Mouse (Mus musculus): Measurements from ENCODE around the gene Cox8a.

Cox8a gene

DNA sequence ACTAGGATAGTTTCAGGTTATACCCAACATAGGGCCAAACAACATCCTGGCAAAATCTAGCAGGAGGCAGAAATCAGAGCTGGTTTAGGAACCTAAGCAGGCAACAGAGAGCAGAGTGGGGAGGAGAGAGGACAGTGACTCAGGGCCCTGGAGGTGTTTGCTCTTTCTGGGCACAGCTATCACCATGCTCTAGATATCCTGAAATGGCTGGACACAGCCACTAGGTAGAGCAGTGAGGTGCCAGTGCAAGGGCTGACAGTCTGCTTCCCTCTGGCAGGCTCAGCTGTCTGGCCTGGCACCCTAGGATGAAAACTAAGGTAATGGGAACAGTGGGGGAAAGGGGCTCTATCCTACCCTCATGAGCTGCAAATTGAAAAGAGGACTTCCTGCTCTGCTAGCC is 6.1 kb upstream of the Cox8a start:
- DNase-seq (ENCODE audit: low spot score in 2 of 2) = no peak

DNA sequence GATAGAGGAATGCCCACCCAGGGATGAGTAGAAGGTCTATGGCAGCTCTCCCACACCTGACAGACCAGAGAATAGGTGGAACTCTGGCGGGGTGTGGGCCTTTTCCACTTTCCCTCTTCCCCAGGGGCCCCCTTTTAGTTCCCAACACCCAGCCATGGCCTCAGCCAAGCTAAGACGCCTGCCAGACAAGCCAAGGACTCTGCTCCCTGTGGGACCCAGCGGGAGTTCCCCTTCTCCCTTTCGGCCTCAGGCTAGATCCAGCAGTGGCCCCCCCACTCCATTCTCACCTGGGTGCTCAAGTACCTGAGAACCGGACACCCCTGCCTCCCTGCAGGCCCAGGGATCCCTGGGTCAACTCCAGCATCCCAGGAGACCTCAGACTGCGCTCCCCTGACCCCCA is 4.8 kb upstream of the Cox8a start:
- no peak for DNase-seq (ENCODE audit: low spot score in 2 of 2)

DNA sequence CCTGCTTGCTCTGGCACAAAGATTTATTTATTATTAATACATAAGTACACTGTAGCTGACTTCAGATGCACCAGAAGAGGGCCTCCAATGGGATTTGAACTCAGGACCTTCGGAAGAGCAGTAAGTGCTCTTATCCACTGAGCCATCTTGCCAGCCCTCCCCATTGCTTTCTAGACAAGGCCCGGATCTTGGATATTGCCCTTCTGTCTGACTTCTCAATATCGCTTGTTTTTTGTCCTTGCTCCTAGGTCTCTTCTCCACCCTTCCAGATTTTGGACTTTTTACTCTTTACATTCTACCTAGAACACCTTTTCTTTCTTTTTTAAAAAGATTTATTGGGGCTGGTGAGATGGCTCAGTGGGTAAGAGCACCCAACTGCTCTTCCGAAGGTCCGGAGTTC is 1.3 kb upstream of the Cox8a start:
- DNase-seq (ENCODE audit: low spot score in 2 of 2) = no peak

DNA sequence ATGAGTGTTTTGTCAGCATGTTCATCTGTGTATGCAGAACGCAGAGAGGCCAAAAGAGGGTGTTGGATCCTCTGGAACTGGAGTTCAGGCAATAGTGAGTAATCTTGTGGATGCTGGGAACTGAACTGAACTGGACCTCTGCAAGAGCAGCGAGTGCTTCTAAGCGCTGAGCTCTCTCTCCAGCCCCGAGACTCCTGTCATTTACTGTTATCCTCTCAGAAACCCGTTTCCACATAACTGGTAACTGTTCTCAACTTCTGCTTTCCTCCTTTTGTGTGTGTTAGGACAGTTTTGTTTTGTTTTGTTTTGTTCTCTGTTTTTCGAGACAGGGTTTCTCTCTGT is 481 bp upstream of the Cox8a start:
- no peak for DNase-seq (ENCODE audit: low spot score in 2 of 2)

- no peak for DNase-seq (ENCODE audit: low spot score in 2 of 2)
Measured at GRCm38 (mm10) chr19:7214484-7214883, 2.9 kb downstream of the Cox8a start.

- DNase-seq (ENCODE audit: low spot score in 2 of 2) = no peak
Measured at GRCm38 (mm10) chr19:7213010-7213409, 4.4 kb downstream of the Cox8a start.

GRCm38 (mm10) chr19:7212216-7212615 is 5.2 kb downstream of the Cox8a start:
- no peak for DNase-seq (ENCODE audit: low spot score in 2 of 2)

DNA sequence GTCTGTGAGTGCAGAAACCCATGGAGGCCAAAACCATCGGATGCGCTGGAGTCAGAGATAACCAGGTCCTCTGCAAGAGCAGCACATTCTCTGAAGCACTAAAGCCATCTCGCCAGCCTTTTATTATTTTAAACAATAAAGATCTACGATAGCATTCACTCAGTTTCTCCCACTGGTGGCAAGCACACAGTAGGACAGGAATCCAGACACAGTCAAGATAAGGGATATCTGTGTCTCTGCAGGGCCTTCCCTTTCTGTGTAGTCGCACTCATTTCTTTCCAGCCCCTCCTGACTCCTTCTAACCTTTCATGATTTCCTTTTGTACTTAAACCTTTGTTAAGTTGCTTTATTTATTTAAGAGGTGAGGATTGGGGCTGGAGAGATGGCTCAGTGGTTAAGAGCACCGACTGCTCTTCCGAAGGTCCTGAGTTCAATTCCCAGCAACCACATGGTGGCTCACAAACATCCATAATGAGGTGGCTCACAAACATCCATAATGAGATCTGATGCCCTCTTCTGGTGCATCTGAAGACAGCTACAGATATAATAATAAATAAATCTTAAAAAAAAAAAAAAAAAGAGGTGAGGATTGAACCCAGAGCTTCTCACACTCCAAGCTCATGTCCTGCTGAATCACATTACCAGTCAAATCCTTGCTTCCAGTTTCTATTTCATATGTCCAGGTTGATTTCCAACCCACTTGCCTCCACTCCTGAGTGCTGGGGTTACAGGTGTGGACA is 7.3 kb downstream of the Cox8a start:
- DNase-seq (ENCODE audit: low spot score in 2 of 2) = no peak

DNA sequence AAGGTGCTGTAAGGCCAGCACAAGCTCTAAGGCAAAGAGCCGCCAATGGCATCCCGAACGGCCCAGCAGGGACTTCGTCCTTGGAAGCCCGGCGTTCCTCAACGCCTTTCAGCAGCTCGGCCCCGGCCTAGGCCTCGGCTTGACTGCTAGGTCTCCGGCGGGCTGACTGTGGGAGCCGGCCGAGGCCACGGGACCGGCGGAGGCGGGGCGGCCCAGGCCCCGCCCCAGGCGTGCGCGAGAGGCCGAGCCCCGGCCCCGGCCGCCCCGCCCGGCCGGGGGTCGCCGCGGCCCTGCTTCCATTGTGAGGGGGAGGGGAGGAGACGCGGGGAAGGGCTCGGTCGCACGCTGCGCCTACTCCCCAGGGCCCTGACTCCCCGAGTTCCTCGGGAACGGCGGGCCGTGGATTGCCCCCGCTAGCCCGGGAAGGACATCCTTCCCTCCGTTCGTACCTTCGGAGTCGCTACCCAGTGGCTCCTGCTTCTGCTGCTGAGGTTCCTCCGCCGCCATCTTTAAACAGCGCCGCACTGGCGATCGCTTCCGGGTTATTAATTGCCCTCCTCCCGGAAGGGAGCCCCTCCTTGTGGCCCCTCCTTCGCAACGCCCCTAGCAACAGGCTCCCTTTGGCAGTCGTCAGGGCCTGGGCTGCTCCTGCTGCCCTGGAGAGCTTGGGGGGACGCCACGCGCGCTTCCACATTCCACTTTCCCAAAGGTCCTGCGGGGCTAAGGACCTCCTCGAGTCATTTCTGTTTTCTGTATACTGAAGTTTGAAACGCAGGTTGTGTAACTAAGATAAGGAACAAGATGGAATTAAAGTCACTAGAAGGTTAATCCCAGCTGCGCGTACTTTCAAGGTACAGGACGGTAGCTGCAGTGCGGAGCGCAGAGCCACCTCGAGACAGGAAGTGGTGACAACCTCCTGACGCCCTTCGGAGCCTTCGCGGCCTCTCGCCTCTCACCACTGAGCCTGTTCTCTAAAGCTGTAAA is 11.4 kb downstream of the Cox8a start, which contains the start of gene Otub1:
TSS of gene Otub1 (minus strand) at position 564 of the 984 bp plus-strand sequence.
- DNase-seq (ENCODE audit: low spot score in 2 of 2) = peak; percentile 90 to 92

DNA sequence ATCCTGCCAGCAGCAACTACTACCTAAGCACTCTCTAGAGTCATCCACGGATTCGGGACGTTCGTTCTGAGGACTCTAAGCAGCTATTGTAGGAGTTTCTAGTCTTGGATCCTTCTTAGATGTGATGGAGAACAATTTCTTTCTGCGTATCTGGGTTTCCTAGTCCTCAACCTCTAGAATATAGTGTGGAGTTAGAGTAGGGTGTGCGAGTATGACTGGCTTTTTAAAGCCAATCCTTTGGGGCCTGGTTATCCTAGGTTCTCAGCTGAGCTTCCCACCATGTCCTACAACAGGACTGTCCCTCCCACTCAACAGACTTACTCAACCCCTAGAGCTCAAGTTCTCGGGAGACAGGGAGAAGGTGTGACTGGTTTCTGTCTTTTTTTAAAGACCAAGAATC is 12.1 kb downstream of the Cox8a start:
- no peak for DNase-seq (ENCODE audit: low spot score in 2 of 2)

- no peak for DNase-seq (ENCODE audit: low spot score in 2 of 2)
Measured at GRCm38 (mm10) chr19:7204898-7205297, 12.5 kb downstream of the Cox8a start.

DNA sequence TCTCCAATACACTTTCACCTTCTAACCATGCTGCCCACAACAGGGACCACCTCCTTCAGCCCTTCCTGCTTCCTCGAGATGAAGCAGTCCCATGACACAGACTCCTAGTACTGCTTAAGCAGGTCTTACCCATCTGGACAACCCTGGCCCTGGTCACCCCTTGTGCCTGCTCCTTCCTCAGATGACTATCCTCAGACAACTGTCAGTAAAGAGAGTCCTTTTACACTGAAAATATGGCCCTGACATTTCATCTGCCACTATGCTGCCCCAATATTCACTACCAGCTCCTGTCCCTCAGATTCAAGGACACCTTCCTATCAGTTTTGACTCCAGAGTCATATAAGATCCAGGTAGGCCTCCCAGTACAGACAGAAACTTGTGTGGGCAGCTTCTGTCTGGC is 17.0 kb downstream of the Cox8a start:
- no peak for DNase-seq (ENCODE audit: low spot score in 2 of 2)

GRCm38 (mm10) chr19:7199089-7199488 is 18.3 kb downstream of the Cox8a start:
- DNase-seq (ENCODE audit: low spot score in 2 of 2) = no peak

DNA sequence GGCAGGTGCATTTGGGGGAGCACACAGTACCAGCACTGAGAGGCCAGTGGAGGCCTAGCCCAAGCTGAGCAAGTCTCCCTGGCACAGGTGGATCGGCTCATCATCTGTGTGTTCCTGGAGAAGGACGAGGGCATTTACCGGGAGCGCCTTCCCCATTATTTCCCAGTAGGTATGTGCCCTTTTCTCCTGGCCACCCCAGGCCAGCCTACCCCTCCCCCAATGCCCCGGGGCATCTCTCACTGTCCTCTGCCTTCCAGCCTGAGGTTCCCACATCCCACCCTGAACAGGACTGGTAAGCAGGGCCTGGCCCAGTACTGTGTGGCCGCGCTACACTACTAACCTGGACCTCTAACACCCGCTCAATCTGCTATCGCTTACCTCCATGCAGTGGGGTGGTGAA is 20.0 kb downstream of the Cox8a start:
- no peak for DNase-seq (ENCODE audit: low spot score in 2 of 2)

GRCm38 (mm10) chr19:7196741-7197270 is 20.6 kb downstream of the Cox8a start:
- no peak for DNase-seq (ENCODE audit: low spot score in 2 of 2)

DNA sequence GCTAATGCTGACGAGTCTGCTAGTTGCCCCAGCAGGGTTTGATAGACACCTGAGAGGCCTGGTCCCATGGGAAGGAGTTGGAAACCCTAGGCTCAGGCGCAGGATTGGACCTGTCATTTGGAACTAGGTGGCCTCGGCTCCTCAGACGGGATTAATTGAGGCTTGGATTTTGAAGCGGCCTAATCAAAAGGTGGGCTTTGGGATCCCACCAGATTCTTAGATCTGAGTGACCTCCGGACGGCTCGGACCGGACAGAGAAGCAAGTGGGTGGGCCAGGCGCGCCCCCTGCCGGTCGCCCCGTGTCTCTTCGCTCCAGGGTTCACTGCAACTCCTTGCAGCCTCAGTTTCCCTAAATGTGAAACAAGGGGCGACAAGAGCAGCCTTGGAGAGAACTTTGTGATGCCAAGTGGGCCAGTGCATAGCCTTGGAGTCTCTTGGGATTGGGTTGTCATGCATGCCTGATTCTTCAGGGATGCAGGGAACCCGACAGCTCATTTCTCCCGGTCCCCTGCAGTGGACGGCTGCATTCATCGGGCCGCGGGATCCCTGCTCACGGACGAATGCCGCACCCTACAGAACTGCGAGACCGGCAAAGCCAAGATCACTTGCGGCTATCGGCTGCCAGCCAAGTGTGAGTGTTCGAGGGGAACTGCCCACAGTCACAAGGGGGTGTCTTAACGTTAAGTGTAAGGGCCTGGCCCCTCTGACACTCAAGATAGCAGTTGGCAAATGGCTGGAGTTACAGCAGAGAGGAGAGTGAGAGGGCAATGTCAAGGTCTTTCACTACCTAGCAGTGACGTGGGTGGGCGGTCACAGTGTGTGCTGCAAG is 21.3 kb downstream of the Cox8a start:
- DNase-seq (ENCODE audit: low spot score in 2 of 2) = no peak

DNA sequence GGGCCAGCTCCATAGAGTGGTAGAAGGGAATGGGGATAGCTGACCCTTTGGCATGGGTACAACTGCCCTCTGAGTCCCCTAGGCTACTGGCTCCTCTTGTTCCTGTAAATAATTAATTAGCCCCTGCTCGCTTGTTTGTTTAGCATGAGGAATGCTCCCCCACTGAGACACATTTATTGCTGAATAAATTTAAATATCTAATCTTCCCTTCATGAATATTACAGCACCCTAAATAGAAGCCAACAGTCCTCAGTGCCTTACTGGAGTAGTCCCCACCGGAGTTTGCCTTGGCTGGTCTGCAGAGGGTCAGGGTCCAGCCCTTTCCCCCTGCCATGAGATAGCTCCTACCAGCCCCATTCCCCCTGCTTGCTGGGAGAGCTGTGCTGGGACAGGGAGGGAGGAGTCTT is 24.9 kb downstream of the Cox8a start:
- DNase-seq (ENCODE audit: low spot score in 2 of 2) = no peak

DNA sequence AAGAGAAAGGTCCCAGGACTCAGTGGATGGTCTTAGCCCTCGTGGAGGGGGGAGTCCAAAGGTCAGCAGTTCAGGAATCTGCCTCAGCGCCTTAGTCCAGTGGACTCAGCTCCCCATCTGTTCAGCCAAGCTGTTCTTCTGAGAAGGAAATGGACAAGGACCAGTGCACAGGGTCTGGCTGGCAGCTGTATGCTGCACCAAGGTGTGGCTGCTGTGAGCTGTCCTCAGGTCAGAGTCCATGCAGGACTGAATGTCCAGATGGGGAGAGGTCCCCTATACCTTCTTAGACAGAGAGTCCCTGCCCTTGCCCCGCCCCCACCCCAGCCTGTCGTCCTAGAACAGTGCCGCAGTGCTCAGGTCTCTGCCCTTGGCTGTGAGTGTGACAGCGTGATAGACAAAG is 25.8 kb downstream of the Cox8a start:
- DNase-seq (ENCODE audit: low spot score in 2 of 2) = no peak

DNA sequence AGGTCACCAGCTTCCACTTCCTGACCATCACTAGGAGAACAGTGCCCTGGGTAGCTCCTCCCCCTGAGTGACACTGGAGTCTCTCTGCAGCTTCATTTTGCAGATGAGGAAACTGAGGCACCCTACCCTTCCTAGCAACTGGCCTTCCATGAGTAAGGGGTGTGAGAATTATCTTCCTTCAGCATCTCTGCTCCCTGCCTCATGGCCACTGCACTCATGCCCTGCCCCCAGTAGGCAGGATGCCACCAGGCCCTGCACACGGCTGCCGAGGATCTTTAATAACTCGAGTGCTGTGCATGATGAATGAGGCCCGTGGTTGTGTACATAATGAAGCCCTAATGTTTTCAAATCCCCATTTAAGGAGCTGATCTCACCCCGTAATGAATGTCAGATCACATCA is 26.4 kb downstream of the Cox8a start:
- no peak for DNase-seq (ENCODE audit: low spot score in 2 of 2)

DNA sequence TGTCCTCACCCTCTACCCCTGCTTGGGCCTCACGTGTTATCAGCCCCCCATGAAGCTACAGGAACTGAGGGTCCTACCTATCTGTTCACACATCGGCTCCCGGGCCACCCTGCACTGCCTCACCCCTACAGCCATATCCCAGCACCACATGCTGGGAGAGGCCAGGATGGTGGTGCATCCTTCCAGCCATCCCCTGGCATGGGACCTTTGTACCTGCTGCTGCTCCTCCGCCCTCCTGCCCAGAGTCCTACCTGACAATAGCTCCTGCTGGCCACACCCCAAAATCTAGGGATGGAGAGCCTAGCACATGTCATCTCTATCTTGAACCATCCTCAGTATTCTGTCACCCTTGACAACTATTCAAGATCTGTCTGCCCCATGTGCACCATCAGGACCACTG is 28.4 kb downstream of the Cox8a start:
- no peak for DNase-seq (ENCODE audit: low spot score in 2 of 2)

GRCm38 (mm10) chr19:7187157-7187556 is 30.3 kb downstream of the Cox8a start:
- DNase-seq (ENCODE audit: low spot score in 2 of 2) = no peak
